Mouse (Mus musculus) brain, embryonic 14.5 days (tissue): ENCODE data around the gene Rapgefl1.

Source experiments
- CTCF ChIP-seq: fragments of 200-500 bp; IDR thresholded peaks from 2 replicates; pipeline ENCODE4 v1.5.1; 2012; ENCODE audit warnings: inconsistent platforms, mild to moderate bottlenecking, moderate library complexity, borderline replicate concordance; ENCODE audit not compliant: insufficient read depth, insufficient read length; ENCODE audit errors: extremely low read depth
- POLR2A ChIP-seq: fragments of 200-500 bp; IDR thresholded peaks from 2 replicates; pipeline ENCODE4 v1.6.1; 2012; ENCODE audit warnings: mild to moderate bottlenecking, inconsistent platforms, borderline replicate concordance; ENCODE audit not compliant: poor library complexity, insufficient read depth, insufficient read length, severe bottlenecking; ENCODE audit errors: extremely low read depth

DNA sequence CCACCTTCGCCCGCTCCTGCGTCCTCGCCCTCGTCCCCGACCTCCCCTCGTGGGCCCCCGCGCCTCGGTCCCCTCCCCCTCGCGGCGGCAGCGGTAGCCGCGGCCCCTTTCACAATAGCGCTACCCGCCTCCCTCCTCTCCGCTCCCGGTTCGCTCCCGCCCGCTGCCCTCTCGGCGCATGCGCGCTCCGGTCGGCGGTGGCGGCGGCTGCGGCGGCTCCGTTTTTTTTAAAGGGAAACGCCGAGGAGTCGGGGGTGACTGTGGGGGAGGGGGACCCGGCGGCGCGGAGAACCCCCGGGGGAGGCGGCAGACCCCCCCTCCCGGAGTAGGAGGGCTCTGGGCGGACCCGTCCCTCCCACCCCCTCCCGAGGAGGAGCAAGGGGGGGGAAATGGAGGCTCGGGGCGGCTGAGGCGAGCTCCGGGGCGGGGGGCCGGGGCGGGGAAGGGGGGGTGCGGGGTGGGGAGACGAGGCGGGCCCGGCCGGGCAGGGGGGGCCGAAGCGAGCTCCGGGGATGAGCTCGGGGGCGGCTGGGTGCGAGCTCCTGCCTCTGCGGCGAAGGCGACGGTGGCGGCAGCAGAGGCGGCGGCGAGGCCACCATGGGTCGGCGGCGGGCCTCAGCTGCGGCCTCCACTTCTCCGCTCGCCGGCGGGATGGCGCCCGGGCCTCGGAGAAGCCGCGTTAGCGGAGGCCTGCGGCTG lies 41.4 kb upstream of the Rapgefl1 start, which contains the start of gene Msl1:
- TF ChIP-seq POLR2A (peak; percentile 86), CTCF (no peak)
